Mouse (Mus musculus) hindbrain, embryonic 15.5 days (tissue): ENCODE measurements at regions not wholly inside any gene's neighbourhood (a gene's known extent, or its start where the extent isn't known, plus 50 kb on each side); places are given as distances from the start of the nearest gene placed in this dataset.
"Not testable (repeated sequence)": the region's sequence is repeated elsewhere in the genome, so short reads cannot be mapped to it uniquely, and the experiment has no call there.

Experiments used
- ATAC-seq: fragments of 200-750 bp; cut with Nextera tagmentation; 2 replicates; pipeline ENCODE4 v1.8.0; 2017; ENCODE audit warnings: low read depth, moderate number of reproducible peaks, moderate TSS enrichment; ENCODE audit not compliant: low FRiP score
- H3K27ac ChIP-seq: fragments of 300-500 bp; sonication (generic); replicated peaks from 2 replicates; pipeline ENCODE4 v1.5.1; 2015; ENCODE audit warnings: mild to moderate bottlenecking, inconsistent platforms
- H3K27me3 ChIP-seq: fragments of 300-500 bp; sonication (generic); 2 replicates; pipeline ENCODE4 v1.6.1; 2015; ENCODE audit warnings: control low read depth, inconsistent platforms
- H3K36me3 ChIP-seq: fragments of 300-500 bp; sonication (generic); 2 replicates; pipeline ENCODE4 v1.6.1; 2015; ENCODE audit warnings: control low read depth, inconsistent platforms
- H3K4me1 ChIP-seq: fragments of 300-500 bp; sonication (generic); replicated peaks from 2 replicates; pipeline ENCODE4 v1.6.1; 2015; ENCODE audit warnings: control low read depth, inconsistent platforms
- H3K4me2 ChIP-seq: fragments of 300-500 bp; sonication (generic); 2 replicates; pipeline ENCODE4 v1.6.1; 2015; ENCODE audit warnings: moderate library complexity, mild to moderate bottlenecking, inconsistent platforms
- H3K4me3 ChIP-seq: fragments of 300-500 bp; sonication (generic); 2 replicates; pipeline ENCODE4 v1.5.1; 2015; ENCODE audit warnings: mild to moderate bottlenecking, inconsistent platforms
- H3K9ac ChIP-seq: fragments of 300-500 bp; sonication (generic); 2 replicates; pipeline ENCODE4 v1.6.1; 2015; ENCODE audit warnings: inconsistent platforms
- H3K9me3 ChIP-seq: fragments of 300-500 bp; sonication (generic); 2 replicates; pipeline ENCODE4 v1.6.1; 2016; ENCODE audit warnings: control low read depth, inconsistent platforms
- WGBS: fragments of 180-500 bp; shearing (Covaris S2); methylation state at CpG from one replicate; pipeline ENCODE4 v1.1.7; 2015; 5-methylcytosine and 5-hydroxymethylcytosine counted together

GRCm38 (mm10) chr14:18511094-18511493, 179.4 kb upstream of the Ube2e1 start:
- Histone ChIP-seq H3K4me1 (no peaks in the 10 kb centered on the region), H3K9ac (no peak overlapping the region), H3K27ac (no peak overlapping the region), H3K27me3 (no peaks in the 10 kb centered on the region), H3K9me3 (no peaks in the 10 kb centered on the region), H3K4me3 (no peak overlapping the region), H3K36me3 (no peaks in the 10 kb centered on the region), H3K4me2 (no peak overlapping the region)
- no peak for ATAC-seq

DNA sequence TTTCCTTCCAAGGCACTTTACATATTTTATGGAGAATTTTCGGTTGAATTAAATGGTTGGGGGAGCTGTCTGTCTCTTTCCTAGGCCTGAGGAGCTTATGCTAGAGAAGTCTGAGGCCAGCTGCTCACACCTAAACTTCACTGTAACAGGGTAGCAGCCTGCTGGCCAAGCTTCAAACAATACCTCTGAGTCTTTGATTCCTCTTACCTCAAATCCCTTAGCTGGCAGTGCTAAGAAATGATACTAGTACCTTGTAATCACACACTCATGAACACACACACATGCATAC, 176.6 kb upstream of the Ube2e1 start:
- ATAC-seq = no peak
- no peak overlapping the region for H3K27ac ChIP-seq
- H3K9ac ChIP-seq = no peak overlapping the region
- no peak overlapping the region for H3K4me2 ChIP-seq
- WGBS = 63% methylated on average over 1 of the region's 1 CpGs
- H3K36me3 ChIP-seq = no peaks in the 10 kb centered on the region
- no peak overlapping the region for H3K4me3 ChIP-seq
- no peaks in the 10 kb centered on the region for H3K9me3 ChIP-seq
- no peaks in the 10 kb centered on the region for H3K4me1 ChIP-seq
- no peaks in the 10 kb centered on the region for H3K27me3 ChIP-seq

DNA sequence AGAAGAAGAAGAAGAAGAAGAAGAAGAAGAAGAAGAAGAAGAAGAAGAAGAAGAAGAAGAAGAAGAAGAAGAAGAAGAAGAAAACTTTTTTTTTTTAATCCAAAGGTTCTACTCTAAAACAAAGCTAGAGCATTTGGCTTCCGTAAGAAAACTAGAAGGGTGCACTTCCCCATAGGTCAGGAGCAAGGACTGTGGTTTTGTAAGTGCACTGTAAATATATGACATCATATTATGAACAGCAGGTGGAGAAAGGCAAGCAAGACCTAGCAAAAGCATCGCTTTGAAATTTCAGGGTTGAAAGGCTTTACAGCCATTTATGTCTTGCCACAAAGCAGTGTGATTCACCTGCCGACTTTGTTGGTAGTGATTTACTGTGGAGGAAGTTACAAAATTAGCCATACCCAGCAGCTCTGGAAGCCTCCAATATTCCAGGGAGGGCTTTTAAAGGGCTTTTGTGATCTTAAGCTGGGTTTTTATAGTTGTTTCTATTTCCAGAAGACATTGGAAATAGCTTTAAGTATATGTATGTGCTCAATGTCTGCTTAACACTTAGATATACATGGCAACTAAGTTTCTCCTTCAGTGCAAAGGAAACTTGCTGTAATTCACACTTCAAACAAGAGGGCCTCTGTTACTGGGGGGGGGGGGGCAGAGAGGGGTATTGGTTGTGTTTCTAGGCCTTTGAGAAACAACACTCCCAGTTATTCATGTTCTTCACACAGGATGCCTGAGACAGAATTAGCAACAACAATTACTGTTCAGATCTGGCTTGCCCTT, 176.1 kb upstream of the Ube2e1 start:
- Histone ChIP-seq H3K9ac (no peak overlapping the region), H3K36me3 (no peaks in the 10 kb centered on the region), H3K4me1 (no peaks in the 10 kb centered on the region), H3K9me3 (no peaks in the 10 kb centered on the region), H3K4me2 (no peak overlapping the region), H3K27ac (no peak overlapping the region), H3K4me3 (no peak overlapping the region), H3K27me3 (no peaks in the 10 kb centered on the region)
- WGBS = 88% methylated on average over 3 of the region's 3 CpGs
- no peak for ATAC-seq

DNA sequence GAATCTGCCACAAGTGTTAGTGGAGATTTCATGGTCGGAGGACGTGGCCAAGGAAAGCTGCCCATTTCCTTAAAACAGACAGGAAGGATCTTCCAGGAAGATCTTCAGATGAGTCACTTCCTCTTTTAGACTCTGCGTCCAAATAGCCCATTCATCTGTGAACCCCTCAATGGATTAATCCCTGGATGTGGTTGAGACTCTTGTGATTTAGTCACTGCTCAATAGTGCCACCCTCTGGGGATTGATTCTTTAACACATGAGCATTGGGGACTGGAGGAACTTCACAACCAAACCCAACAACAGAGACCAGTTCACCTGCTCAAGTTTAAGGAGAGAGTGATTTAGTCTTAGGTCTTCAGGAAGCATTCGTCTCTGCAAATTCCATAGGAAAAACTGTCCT, 174.5 kb upstream of the Ube2e1 start:
- no peak for ATAC-seq
- Histone ChIP-seq H3K27me3 (no peaks in the 10 kb centered on the region), H3K9me3 (no peaks in the 10 kb centered on the region), H3K36me3 (no peaks in the 10 kb centered on the region), H3K4me2 (no peak overlapping the region), H3K9ac (no peak overlapping the region), H3K27ac (no peak overlapping the region), H3K4me3 (no peak overlapping the region), H3K4me1 (no peaks in the 10 kb centered on the region)
- WGBS = 78% methylated on average over 4 of the region's 4 CpGs

DNA sequence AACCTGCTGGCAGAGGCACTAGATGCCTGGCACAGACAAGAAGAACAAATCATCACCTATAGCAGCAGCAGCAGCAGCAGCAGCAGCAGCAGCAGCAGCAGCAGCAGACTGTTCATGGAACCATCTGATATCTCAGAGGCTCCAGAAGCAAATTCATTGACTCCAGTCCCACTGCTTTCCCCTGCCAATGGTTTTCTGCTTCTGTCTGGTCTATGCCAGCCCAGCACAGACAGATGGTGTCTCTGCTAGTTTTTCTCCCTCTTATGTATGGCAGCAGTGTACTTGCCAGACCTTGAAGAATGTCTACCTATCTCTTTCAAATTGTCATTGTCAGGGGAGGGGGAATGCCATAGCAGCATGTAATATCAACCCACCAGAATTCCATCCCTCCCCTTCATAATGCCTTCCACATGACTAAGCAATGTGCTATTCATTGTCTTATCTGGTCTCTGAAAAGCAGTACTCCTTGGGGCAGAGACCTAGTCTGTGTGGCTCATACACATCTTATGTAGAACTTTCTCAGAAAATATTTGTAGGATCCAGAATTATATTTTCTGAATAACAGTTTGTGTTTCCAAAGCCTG, 168.7 kb upstream of the Ube2e1 start:
- Histone ChIP-seq H3K4me3 (no peak overlapping the region), H3K4me1 (no peaks in the 10 kb centered on the region), H3K9me3 (no peaks in the 10 kb centered on the region), H3K4me2 (no peak overlapping the region), H3K9ac (no peak overlapping the region), H3K27ac (no peak overlapping the region), H3K27me3 (no peaks in the 10 kb centered on the region), H3K36me3 (no peaks in the 10 kb centered on the region)
- peak; percentile 63; the same call in 1 of the 2 replicates for ATAC-seq

- ATAC-seq = no peak
- no peak overlapping the region for H3K4me2 ChIP-seq
- no peaks in the 10 kb centered on the region for H3K36me3 ChIP-seq
- 90% methylated on average over 1 of the region's 1 CpGs for WGBS
- H3K9me3 ChIP-seq = no peaks in the 10 kb centered on the region
- H3K9ac ChIP-seq = no peak overlapping the region
- H3K27me3 ChIP-seq = no peaks in the 10 kb centered on the region
- H3K4me1 ChIP-seq = no peaks in the 10 kb centered on the region
- no peak overlapping the region for H3K4me3 ChIP-seq
- no peak overlapping the region for H3K27ac ChIP-seq
Observed at GRCm38 (mm10) chr14:18494048-18494447, 162.4 kb upstream of the Ube2e1 start.

- no peak overlapping the region for H3K9ac ChIP-seq
- no peak overlapping the region for H3K4me2 ChIP-seq
- H3K27me3 ChIP-seq = no peaks in the 10 kb centered on the region
- ATAC-seq = no peak
- no peak overlapping the region for H3K27ac ChIP-seq
- no peaks in the 10 kb centered on the region for H3K9me3 ChIP-seq
- no peak overlapping the region for H3K4me3 ChIP-seq
- 57% methylated on average over 4 of the region's 4 CpGs for WGBS
- no peaks in the 10 kb centered on the region for H3K36me3 ChIP-seq
- no peaks in the 10 kb centered on the region for H3K4me1 ChIP-seq
Observed at GRCm38 (mm10) chr14:18486132-18486800, 154.6 kb upstream of the Ube2e1 start.

- Histone ChIP-seq H3K4me1 (no peaks in the 10 kb centered on the region), H3K27me3 (no peaks in the 10 kb centered on the region), H3K4me3 (no peak overlapping the region), H3K36me3 (no peaks in the 10 kb centered on the region), H3K4me2 (no peak overlapping the region), H3K9ac (no peak overlapping the region), H3K9me3 (no peaks in the 10 kb centered on the region), H3K27ac (no peak overlapping the region)
- no peak for ATAC-seq
Observed at GRCm38 (mm10) chr14:18485526-18485925, 153.9 kb upstream of the Ube2e1 start.

DNA sequence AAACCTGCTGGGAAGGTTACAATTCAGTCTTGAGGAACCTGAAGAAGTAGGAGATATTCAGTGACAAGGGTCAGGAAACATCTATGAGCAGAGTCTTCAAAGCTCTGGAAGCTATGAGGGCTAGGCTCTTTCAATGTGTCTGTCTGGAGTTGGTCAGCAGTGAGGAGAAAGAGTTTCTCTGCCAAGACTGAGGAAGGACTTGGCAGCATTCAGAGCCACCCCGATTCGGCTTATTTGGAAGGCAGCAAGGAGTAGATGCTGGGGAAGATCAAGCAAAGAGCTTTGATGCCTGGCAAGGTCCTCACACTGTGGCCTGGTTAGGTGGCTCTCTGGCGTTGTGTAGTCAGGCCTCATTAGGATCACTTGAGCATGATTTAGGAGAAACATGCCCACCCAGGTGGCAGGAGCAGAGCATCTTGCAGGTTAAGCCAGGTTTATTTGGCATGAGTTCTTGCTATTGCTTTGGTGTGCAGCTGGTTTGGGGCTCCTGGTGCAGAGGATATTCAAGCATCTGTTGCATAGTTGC, 145.2 kb upstream of the Ube2e1 start:
- Histone ChIP-seq H3K4me1 (no peaks in the 10 kb centered on the region), H3K9ac (no peak overlapping the region), H3K27ac (no peak overlapping the region), H3K36me3 (no peaks in the 10 kb centered on the region), H3K27me3 (no peaks in the 10 kb centered on the region), H3K9me3 (no peaks in the 10 kb centered on the region), H3K4me2 (no peak overlapping the region), H3K4me3 (no peak overlapping the region)
- no peak for ATAC-seq
- 80% methylated on average over 3 of the region's 3 CpGs for WGBS

DNA sequence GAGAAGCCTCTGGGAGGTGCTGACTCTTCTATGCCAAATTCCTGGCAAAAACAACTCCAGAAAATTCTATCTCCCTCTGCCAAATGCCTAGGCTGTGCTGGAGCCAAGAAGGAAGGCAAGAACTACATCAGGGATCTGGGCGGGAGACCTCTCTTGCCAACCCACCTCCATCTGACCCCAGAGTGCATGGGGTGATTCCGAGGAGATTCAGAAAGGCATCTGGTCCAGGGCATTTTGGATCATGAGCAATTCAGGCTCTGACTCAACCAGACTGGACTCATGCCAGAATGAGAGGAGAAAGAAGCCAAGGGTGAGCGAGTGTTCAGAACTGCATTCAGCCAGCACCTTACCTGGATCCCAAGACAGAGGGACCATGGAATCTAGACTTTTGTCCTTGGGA, 137.0 kb upstream of the Ube2e1 start:
- Histone ChIP-seq H3K27me3 (no peaks in the 10 kb centered on the region), H3K27ac (no peak overlapping the region), H3K4me3 (no peak overlapping the region), H3K9ac (no peak overlapping the region), H3K4me1 (no peaks in the 10 kb centered on the region), H3K36me3 (no peaks in the 10 kb centered on the region), H3K4me2 (no peak overlapping the region), H3K9me3 (no peaks in the 10 kb centered on the region)
- ATAC-seq = no peak
- 70% methylated on average over 3 of the region's 3 CpGs for WGBS

- H3K36me3 ChIP-seq, H3K4me2 ChIP-seq, H3K9ac ChIP-seq, ATAC-seq, H3K4me3 ChIP-seq, H3K27ac ChIP-seq, H3K4me1 ChIP-seq, H3K9me3 ChIP-seq, H3K27me3 ChIP-seq: not testable (repeated sequence)
- 75% methylated on average over 4 of the region's 4 CpGs for WGBS
Observed at GRCm38 (mm10) chr14:18466864-18467263, 135.2 kb upstream of the Ube2e1 start.

GRCm38 (mm10) chr14:18464199-18464598, 132.5 kb upstream of the Ube2e1 start:
- not testable (repeated sequence) for H3K4me1 ChIP-seq, H3K9me3 ChIP-seq, H3K27me3 ChIP-seq, H3K4me3 ChIP-seq, H3K9ac ChIP-seq, H3K36me3 ChIP-seq, ATAC-seq, H3K27ac ChIP-seq
- peak overlapping the region; percentile 39 for H3K4me2 ChIP-seq
- whole genome bisulfite sequencing = 17% methylated on average over 5 of the region's 5 CpGs
